Mouse (Mus musculus) lung, adult 2 months (tissue): ENCODE data around the gene Clk3. TPM values are rescaled to one million over a fixed set of nuclear protein-coding genes. Genes with fewer than 3 reads are reported as not detected.
A peak's percentile ranks its signal among the peaks of the same experiment; 100 is the strongest.

Experiments used
- DNase-seq: peaks from one replicate; pipeline ENCODE4 v3.0.0; 2022
- H3K4me1 ChIP-seq: fragments of 200-500 bp; 2 replicates; pipeline ENCODE4 v1.6.1; 2011; ENCODE audit warnings: low read length; ENCODE audit not compliant: control insufficient read depth, insufficient read depth
- H3K4me3 ChIP-seq: fragments of 200-500 bp; replicated peaks from 2 replicates; pipeline ENCODE3; 2011; ENCODE audit warnings: low read depth, mild to moderate bottlenecking, control low read depth, low read length; ENCODE audit errors: extremely low read depth
- CTCF ChIP-seq: fragments of 200-500 bp; IDR thresholded peaks from 2 replicates; pipeline ENCODE4 v1.5.1; 2011; ENCODE audit warnings: mild to moderate bottlenecking, low read length, control low read depth; ENCODE audit not compliant: insufficient read depth
- POLR2A ChIP-seq: fragments of 200-500 bp; IDR thresholded peaks from 2 replicates; pipeline ENCODE4 v1.6.1; 2011; ENCODE audit warnings: low read depth, mild to moderate bottlenecking, control low read depth, low read length, borderline replicate concordance; ENCODE audit errors: extremely low read depth
- WGBS: fragments of 180-500 bp; shearing (Covaris S2); methylation state at CpG from one replicate; pipeline ENCODE4 v1.1.7; 2018; 5-methylcytosine and 5-hydroxymethylcytosine counted together
- polyA plus RNA-seq: library from polyadenylated mRNA; depleted of rRNA; stranded (reverse); fragments of >200 nt; gene quantifications from 2 replicates; pipeline ENCODE4 v1.2.3, GENCODE M21; 2012; rRNA removed

The Clk3 gene
- polyA plus RNA-seq, 1 experiment: 159 TPM

- peaks cover 12% of the 10 kb centered on the region for H3K4me1 ChIP-seq
- 1% methylated on average over 38 of the region's 39 CpGs for WGBS
- peak; percentile 48 for DNase-seq
Observed at GRCm38 (mm10) chr9:57708720-57709274, 56.9 kb downstream of the Clk3 start.

GRCm38 (mm10) chr9:57708068-57708719 lies 57.5 kb downstream of the Clk3 start, which contains the start of gene Edc3:
Gene Edc3 (plus strand): TSS chr9:57708540.
- TF ChIP-seq POLR2A (peak; percentile 70; the same call in 1 of the 2 replicates), CTCF (no peak)
- WGBS: 1% methylated on average over 23 of the region's 23 CpGs
- peaks cover 12% of the 10 kb centered on the region for H3K4me1 ChIP-seq
- peak; percentile 91 for DNase-seq
- H3K4me3 ChIP-seq: peak within 1 kb of the TSS; percentile 88

More at GRCm38 (mm10) chr9:57708720-57709274, 56.9 kb downstream of the Clk3 start:
- TF ChIP-seq POLR2A (no peak), CTCF (no peak)
- H3K4me3 ChIP-seq: peak overlapping the region; percentile 88

- 93% methylated on average over 3 of the region's 3 CpGs for WGBS
- DNase-seq: no peak
- H3K4me1 ChIP-seq: peaks cover 12% of the 10 kb centered on the region
- no peak overlapping the region for H3K4me3 ChIP-seq
- no peak for TF ChIP-seq CTCF
- no peak for TF ChIP-seq POLR2A
Observed at GRCm38 (mm10) chr9:57706496-57706895, 59.2 kb downstream of the Clk3 start.

Other genes starting within 250 kb of the Clk3 start
- gene Cox5a, start 244.6 kb downstream of the Clk3 start, polyA plus RNA-seq: 166 and 181 TPM in 2 replicates
- gene Fam219b, start 228.3 kb downstream of the Clk3 start, polyA plus RNA-seq: 9.5 and 16.9 TPM in 2 replicates
- 18.1 and 28.4 TPM in 2 replicates for gene Mpi, start 213.1 kb downstream of the Clk3 start, polyA plus RNA-seq
- 83.0 and 103 TPM in 2 replicates for gene Scamp2, start 204.9 kb downstream of the Clk3 start, polyA plus RNA-seq
- 23.2 and 34.2 TPM in 2 replicates for gene Ulk3, start 176.4 kb downstream of the Clk3 start, polyA plus RNA-seq
- not detected in 2 replicates for gene Cplx3, start 159.6 kb downstream of the Clk3 start, polyA plus RNA-seq
- gene Lman1l, start 145.1 kb downstream of the Clk3 start, polyA plus RNA-seq: 0.06 and 0.08 TPM in 2 replicates
- gene Csk, start 112.2 kb downstream of the Clk3 start, polyA plus RNA-seq: 68.7 and 79.3 TPM in 2 replicates
- gene Cyp1a2, start 82.2 kb downstream of the Clk3 start, polyA plus RNA-seq: 0.23 and 0.44 TPM in 2 replicates
- gene Cyp1a1, start 77.9 kb downstream of the Clk3 start, polyA plus RNA-seq: 28.8 and 37.7 TPM in 2 replicates
- gene Edc3, start 57.3 kb downstream of the Clk3 start, polyA plus RNA-seq: 17.6 and 19.4 TPM in 2 replicates
- 16.4 and 16.6 TPM in 2 replicates for gene Arid3b, start 70.9 kb upstream of the Clk3 start, polyA plus RNA-seq
- 131 and 138 TPM in 2 replicates for gene Ubl7, start 145.1 kb upstream of the Clk3 start, polyA plus RNA-seq
- gene Sema7a, start 174.3 kb upstream of the Clk3 start, polyA plus RNA-seq: 69.3 and 90.1 TPM in 2 replicates
- 0.15 and 0.28 TPM in 2 replicates for gene Cyp11a1, start 240.6 kb upstream of the Clk3 start, polyA plus RNA-seq